Mouse (Mus musculus) spleen, postnatal 0 days (tissue): Measurements from ENCODE around the gene Olfr685. TPM values are rescaled to one million over a fixed set of nuclear protein-coding genes. Genes with fewer than 3 reads are reported as not detected.

Experiments
- polyA plus RNA-seq: library from polyadenylated mRNA; unstranded; fragments of >200 nt; fragmentation: Nextera tagmentation; extraction: Ambion mirVana; gene quantifications from 2 replicates; pipeline ENCODE4 v1.2.1, GENCODE M21; 2015

The Olfr685 gene
- polyA plus RNA-seq, result not detected in 2 replicates

GRCm38 (mm10) chr7:105185912-105186311, at the start of gene Olfr685:
Olfr685 (minus strand) TSS chr7:105186012.

GRCm38 (mm10) chr7:105207385-105207784, 21.6 kb upstream of the Olfr685 start, which contains the start of gene Olfr686:
Olfr686 (minus strand) TSS chr7:105207485.

DNA sequence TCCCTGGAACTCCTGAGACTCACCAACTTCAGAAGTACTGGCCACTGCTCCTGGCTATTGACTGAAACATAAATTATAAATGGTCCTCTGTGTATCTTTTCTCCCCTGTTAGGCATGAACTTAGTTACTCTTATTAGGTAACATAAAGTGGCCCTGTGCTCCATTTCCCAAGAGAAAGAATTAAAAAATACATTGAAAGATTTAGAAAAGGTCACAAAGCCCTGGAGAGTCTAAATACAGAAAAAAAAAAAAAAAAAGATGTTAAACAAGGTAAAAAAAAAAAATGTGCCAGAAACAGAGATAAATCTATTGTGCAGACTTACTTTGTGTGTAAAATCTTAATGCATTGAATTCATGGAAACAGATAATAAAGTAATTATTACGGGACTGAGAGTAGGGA, 22.3 kb downstream of the Olfr685 start, which contains the start of gene Olfr684:
TSS of gene Olfr684 (minus strand) at position 101 of the 400 bp plus-strand sequence.

GRCm38 (mm10) chr7:105146912-105147311, 38.9 kb downstream of the Olfr685 start, which contains the start of gene Olfr683:
Olfr683 (minus strand) TSS chr7:105147012.

Other genes with a start within 250 kb of the Olfr685 start
- gene Olfr670, start 223.4 kb downstream of the Olfr685 start, polyA plus RNA-seq, result not detected in 2 replicates
- gene Olfr671, start 206.9 kb downstream of the Olfr685 start, polyA plus RNA-seq, result not detected in 2 replicates
- gene Olfr672, start 184.0 kb downstream of the Olfr685 start, polyA plus RNA-seq, result not detected in 2 replicates
- not detected in 2 replicates for gene Olfr675, start 157.6 kb downstream of the Olfr685 start, polyA plus RNA-seq
- gene Olfr676, start 153.3 kb downstream of the Olfr685 start, polyA plus RNA-seq, result not detected in 2 replicates
- not detected in 2 replicates for gene Olfr677, start 134.6 kb downstream of the Olfr685 start, polyA plus RNA-seq
- not detected in 2 replicates for gene Olfr678, start 121.5 kb downstream of the Olfr685 start, polyA plus RNA-seq
- not detected in 2 replicates for gene Olfr679, start 104.8 kb downstream of the Olfr685 start, polyA plus RNA-seq
- gene Olfr680-ps1, start 93.2 kb downstream of the Olfr685 start, polyA plus RNA-seq, result not detected in 2 replicates
- gene Olfr681, start 69.2 kb downstream of the Olfr685 start, polyA plus RNA-seq, result not detected in 2 replicates
- gene Olfr683, start 39.0 kb downstream of the Olfr685 start, polyA plus RNA-seq, result not detected in 2 replicates
- gene Olfr684, start 22.4 kb downstream of the Olfr685 start, polyA plus RNA-seq, result not detected in 2 replicates
- gene Olfr686, start 21.5 kb upstream of the Olfr685 start, polyA plus RNA-seq, result not detected in 2 replicates
- gene Olfr688, start 102.1 kb upstream of the Olfr685 start, polyA plus RNA-seq, result not detected in 2 replicates
- gene Olfr689, start 125.2 kb upstream of the Olfr685 start, polyA plus RNA-seq, result not detected in 2 replicates
- gene Olfr690, start 148.1 kb upstream of the Olfr685 start, polyA plus RNA-seq, result not detected in 2 replicates
- gene Olfr691, start 156.3 kb upstream of the Olfr685 start, polyA plus RNA-seq, result not detected in 2 replicates
- gene Olfr692, start 182.2 kb upstream of the Olfr685 start, polyA plus RNA-seq, result not detected in 2 replicates
- gene Gm5901, start 189.0 kb upstream of the Olfr685 start, polyA plus RNA-seq, result 0.35 TPM in 1 of 2 replicates, not detected in the other
- 22.6 and 25.5 TPM in 2 replicates for gene Fam160a2, start 214.0 kb upstream of the Olfr685 start, polyA plus RNA-seq
- gene Cnga4, start 218.6 kb upstream of the Olfr685 start, polyA plus RNA-seq, result 0.05 TPM in 1 of 2 replicates, not detected in the other
- gene Cckbr, start 239.7 kb upstream of the Olfr685 start, polyA plus RNA-seq, result not detected in 2 replicates